Mouse (Mus musculus): ENCODE measurements at regions not wholly inside any gene's neighbourhood (a gene's known extent, or its start where the extent isn't known, plus 50 kb on each side); places are given as distances from the start of the nearest gene placed in this dataset.

GRCm38 (mm10) chr8:30946154-30947065, 2482.1 kb upstream of the 5930422O12Rik start:
- no peak for DNase-seq

DNA sequence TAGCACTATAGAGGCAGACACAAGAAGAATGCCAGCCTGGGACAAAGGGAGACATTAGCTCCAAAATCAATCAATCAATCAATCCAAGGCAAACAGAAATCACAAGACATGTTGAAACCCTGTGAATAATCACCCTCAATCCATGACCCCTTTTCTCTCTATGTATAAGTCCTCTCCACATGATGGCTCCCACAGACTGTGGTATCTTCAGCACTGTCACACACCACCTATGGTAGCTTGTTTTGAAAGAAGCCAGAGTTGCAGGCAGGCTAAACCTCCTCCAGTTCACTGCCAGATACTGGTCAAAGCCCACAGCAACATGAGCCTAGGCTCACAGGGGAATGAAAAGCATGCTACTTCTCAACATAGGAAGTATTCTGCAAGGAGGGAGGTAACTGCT, 2475.7 kb upstream of the 5930422O12Rik start:
- DNase-seq: no peak

DNA sequence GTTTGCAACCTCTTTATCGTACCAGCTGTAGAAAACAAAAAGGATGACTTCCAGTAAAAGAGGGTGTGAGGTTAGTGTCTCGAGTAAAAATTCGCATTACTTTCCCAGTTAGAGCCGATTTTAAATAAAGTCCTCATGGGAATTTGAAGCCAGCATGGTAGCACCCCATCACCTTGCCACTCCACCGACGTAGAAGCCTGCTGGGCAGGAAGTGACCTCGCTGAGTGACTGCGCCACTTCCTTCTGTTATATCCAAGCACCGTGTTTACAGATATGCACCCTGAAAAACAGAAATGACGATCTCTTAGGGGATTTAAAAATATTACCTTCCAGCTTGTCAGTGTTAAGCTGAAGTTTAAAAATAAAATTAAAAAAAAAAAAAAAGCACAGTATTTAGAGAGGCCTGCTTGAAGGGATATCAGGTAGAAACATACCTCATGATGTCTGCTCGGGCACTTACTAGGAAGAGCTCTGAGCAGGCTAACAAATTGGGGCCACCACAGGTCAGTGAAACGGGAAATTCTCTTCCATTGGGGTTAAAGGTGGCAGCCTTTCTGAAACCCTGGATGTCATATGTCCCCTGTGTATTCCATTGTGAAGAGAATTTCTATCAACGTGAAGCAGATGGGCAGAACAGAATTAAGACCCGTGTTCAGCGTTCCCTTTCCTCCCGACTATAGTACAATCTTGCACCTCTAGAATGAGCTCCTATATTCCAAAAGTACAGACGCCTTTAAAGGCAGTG, 2468.9 kb upstream of the 5930422O12Rik start:
- DNase-seq: peak in 1 of 2 experiments; percentile 3

GRCm38 (mm10) chr8:30960486-30960885, 2468.0 kb upstream of the 5930422O12Rik start:
- DNase-seq: no peak

- DNase-seq: no peak
Measured at GRCm38 (mm10) chr8:30962207-30962606, 2466.3 kb upstream of the 5930422O12Rik start.

GRCm38 (mm10) chr8:30982814-30983213, 2445.7 kb upstream of the 5930422O12Rik start:
- DNase-seq: no peak

DNA sequence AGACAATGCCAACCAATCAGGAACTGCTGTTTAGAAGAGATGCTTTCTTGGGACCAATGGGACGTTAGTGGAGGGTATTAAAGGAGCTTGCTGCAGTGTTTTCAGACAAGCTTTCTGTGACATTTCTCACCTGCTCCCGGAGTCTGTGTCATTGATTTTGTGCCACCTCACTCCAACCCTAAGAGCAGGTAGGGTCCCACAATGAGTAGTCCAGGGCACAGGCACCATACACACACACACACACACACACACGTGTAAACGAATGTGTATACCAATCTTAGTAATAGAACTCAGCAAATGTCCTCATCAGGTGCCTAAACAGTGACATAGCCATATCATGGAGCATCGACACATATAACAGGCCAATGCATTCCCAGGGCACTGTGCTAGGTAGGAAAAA, 2440.5 kb upstream of the 5930422O12Rik start:
- no peak for DNase-seq

DNA sequence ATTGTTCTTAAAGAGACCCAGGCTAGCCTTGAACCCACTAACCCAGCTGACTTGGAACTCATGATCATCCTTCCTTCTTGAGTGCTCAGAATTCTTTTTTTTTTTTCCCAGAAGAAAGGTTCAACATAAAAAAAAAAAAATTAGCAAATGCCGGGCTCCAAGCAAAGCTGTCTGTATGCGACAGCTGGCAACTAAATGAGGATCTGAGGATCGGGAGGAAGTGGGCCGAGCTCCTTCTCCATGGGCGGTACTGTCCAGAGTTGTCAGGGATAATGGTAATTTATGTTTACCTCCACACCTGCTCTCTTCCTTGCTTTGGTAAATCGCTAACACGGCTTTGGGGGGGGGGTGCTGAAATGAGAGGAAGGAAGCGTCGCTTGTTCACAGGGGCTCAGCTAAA, 2429.9 kb upstream of the 5930422O12Rik start:
- DNase-seq: no peak

DNA sequence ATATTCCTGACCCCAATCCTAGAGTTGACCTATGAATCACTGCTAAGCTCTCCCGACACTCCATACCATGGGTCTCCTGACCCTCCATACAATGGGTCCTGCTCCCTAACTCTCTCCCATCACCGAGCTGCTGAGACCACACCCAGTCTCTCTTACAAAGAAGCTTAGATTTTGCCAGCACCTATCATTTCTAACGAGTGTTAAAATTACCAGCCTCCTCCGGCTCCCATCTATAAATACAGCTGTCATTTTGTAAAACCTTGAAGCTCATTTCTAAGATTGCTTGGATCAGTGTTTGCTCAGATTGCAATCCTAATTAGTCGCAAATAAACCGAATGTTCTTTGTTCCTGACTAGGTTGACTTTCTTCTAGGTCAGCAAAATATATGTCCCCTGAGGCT, 2428.4 kb upstream of the 5930422O12Rik start:
- DNase-seq: no peak

DNA sequence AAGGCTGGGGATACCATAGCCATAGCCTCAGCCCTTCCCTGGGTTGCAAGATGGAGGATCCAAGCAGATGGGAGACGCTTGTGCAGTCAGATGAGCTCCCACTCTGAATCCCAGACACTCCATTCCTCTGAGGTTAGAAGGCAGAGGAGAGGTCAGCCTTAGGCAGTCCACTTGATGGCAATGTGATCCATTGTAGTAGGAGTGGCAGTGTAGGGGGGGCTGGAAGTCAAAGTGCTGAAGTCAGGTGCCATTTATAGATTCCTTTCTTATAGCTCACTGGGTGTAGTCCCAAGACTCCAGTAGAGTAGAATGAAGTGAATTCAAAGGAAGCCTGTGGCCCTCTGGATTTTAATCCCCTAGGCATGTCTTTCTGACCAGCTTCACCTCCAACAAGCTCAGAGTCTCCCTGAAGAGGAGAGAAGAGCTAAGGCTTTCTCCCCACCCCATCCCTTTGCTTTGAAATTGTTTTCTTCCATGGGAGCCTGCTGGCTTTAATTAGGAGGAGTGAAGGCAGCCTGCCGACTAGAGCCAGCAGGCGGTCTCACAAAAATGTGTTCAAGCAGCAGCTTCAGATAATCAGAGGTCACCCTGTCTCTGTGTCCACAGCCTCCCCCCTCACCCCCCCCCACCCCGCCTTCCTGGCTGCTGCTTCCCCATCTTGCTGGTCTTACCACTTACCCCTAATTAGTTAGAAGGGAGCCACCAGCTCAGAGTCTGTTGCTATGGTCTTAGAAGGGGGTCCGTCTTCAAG, 2426.4 kb upstream of the 5930422O12Rik start:
- DNase-seq: no peak

DNA sequence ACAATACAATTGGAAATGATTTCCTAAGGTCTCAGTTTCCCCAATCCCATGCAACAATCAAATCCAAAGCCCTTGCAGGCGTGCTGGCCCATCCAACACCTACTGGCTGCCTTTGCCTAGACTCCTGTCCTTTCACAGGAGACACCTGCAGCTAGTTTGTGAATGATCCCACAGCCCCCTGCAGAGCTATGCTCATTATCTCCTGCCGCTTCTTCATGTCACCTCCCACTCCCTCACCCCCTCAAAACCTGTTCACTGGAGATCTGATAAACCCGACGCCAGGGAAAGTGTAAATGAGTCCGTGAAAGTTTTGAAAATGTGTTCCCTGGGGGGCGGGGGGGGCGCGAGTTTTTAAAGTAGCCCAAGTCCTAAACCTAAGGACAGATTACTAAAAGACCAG, 2420.2 kb upstream of the 5930422O12Rik start:
- no peak for DNase-seq

- DNase-seq: no peak
Measured at GRCm38 (mm10) chr8:31012068-31012467, 2416.4 kb upstream of the 5930422O12Rik start.

GRCm38 (mm10) chr8:31031721-31032591, 2396.6 kb upstream of the 5930422O12Rik start:
- DNase-seq: peak; percentile 56 to 76

- DNase-seq: peak; percentile 83 to 93
Measured at GRCm38 (mm10) chr8:31033281-31033680, 2395.2 kb upstream of the 5930422O12Rik start.

DNA sequence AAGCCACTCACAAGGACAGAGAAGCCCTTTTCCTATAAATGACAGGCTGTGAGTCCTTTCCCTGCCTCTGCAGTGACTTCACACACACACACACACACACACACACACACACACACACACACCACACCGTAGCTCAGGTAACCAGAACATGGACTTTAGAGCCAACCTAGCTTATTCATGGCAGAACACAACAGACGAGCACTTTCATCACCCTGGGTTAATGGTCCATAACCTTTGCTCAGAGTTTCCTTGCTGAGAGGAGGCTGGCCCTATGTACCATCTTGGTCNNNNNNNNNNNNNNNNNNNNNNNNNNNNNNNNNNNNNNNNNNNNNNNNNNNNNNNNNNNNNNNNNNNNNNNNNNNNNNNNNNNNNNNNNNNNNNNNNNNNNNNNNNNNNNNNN, 2391.6 kb upstream of the 5930422O12Rik start:
- DNase-seq: peak; percentile 15 to 44
